Mouse (Mus musculus) kidney, adult 11 months (tissue): Measurements from ENCODE around the gene Rcc2.

Experiments used
- DNase-seq: peaks from one replicate; pipeline ENCODE4 v3.0.0; 2022

Rcc2 gene

DNA sequence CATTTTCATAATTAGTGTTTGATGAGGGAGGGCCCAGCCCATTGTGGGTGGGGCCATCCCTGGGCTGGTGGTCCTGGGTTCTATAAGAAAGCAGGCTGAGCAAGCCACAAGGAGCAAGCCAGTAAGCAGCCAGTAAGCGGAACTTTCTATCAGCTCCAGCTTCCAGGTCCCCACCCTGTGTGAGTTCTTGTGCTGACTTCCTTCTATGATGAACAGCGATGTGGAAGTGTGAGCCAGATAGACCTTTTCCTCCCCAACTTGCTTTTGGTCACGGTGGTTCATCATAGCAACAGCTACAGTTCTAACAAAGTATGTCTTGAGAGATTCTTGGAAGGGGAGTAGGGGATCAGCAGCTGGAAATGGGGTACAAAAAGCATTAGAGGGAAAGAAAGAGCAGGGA, 65.6 kb downstream of the Rcc2 start:
- DNase-seq: no peak

DNA sequence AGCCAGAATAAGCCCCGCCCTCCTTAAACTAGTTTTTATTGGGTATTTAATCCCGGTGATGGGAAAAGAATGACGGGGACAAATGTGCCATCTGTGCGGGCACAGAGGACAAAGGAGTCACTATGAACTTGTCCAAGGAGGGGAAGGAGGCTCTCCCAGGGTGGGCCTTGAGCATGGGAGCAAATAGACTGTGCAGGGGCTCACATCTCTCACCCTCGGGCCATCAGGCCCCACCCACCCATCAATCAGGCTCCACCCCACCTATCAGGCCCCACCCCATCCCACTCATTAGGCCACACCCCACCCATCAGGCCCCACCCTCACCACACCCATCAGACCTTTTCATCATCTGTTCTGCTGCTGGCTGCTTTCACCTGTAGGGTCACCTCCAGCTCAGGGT, 68.6 kb downstream of the Rcc2 start:
- no peak for DNase-seq

DNA sequence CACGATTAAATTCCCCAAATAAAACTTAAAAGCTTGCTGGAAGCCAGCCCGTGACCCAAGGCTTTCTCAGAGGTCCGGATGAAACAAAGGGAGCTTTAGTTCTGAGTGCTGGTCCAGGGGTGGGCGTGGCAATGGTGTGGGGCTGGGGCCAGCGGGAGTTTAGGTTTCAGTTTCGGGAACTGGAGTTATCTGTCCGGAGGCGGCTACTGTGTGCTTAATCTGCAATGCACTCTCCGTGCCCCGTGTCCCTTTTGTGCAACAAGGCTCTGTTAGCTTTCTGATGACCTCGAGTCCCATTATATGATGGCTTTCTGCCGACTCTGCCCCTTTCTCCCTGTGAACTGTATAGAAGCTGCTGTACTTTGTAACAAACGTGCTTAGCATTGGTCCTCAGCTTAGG, 70.1 kb downstream of the Rcc2 start:
- DNase-seq: no peak

DNA sequence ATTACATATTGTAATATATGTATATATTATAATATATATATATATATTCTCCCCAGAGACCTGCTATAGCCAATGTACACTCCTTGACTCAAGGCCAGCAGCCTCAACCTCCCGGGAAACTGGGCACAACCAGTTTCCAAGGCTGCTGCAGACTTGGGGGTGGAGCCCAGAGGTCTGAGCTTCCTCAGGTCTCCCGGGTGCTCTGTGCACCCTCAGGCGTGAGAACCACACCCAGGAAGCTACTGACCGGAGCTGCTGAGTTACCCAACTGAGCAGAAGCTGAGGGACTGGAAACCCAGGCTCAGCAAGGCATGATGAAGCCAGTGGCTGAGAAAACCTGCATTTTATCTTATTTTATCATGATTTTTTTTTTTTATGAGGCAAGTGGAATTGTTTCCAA, 70.8 kb downstream of the Rcc2 start:
- DNase-seq: no peak
